Mouse (Mus musculus) v-Abl transformed pro-B cells (cell line): ENCODE data around the gene Clta.

Experiments
- in situ Hi-C, 2 experiments: fragments of 400-800 bp; cut with MboI; formaldehyde crosslinking; loops; one replicate each; pipeline ENCODE4 v1.15.1; 2025; ENCODE audit not compliant: unreplicated experiment in 2 of 2

Clta gene

DNA sequence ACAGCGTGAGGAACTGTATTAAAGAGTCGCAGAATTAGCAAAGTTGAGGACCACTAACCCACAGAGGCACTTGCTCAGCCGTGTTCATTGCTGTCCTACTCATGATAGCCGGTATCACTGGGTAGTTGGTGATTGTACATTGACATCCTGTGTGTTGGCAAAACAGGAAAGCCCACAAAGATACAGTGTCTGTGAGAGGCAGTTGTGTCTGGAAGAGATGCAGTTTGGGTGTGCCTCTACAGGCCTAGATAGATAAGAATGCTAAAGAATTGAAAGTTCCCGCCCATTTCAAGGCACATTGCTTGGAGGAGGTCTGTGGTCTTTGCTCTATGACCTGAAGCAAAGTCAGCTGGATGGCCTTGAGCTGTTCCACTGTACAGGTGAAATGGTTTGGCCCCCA lies at the start of gene Clta:
Clta (plus strand) TSS at position 327 of the 400 bp plus-strand sequence.
- in situ Hi-C loops = no loop called here

DNA sequence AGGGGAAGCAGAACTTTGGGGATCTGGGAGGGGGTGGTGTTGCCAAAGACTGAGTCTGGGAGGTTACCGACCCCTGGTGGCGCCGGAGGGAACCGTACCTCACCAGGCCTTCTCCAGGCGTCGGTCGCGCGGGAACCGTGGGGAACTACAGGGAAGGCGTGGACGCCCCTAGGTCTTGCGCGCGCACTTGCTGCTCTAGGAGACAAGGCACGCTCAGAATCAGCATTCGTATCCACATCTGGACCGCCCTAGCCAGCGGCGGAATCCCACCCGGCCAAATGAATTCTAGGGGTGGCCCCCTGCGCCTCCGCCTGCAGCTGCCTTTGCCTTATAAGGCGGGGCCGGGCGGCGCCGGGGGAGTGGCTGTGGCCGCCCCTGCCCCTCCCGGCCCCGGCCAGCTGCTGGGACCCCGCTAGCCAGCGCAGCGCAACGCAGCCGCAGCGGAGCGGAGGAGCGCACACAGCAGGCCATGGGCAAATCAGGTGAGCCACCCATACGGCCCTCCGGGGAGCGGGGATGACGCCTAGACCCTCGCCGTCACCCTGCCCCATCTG lies 46.9 kb upstream of the Clta start, which contains the start of gene Glipr2:
Glipr2 (plus strand) TSS at position 110 of the 554 bp plus-strand sequence.
- in situ Hi-C loops = loop anchor here in 1 of 2 experiments (5.0 kb wide), 1 partner anchor 55 kb away; no protein-coding TSS in a partner anchor

DNA sequence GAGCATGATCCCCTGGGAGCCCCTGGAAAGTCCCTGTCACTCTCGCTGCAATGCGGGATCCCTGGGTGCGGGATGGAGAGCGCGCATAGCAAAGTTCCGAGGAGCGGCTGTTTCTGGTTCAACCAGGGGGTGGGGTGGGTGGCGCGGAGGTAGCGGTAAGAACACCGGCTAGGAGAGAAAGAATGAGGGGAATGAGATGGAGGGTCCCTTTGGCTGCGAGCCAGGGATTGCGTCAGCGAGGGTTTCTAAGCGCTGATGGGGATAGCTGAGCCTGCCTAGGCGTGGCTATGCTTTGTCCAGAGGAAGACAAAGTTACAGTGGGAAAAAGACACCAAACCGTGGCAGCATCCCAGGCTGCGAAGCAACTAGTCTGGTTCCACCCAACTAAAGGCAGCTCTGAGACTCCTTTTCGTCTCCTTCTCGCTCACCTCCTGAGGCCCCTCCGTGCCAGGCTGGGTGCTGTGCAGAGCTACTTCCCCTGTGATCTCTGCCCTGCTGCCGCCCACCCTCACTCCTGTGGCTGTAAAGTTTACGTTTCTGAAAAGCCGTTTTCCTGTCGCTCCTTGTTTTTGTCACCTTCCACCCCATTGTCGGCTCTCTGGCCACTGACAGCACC lies 46.3 kb upstream of the Clta start:
- in situ Hi-C loops = loop anchor here in 1 of 2 experiments (5.0 kb wide), 1 partner anchor 54 kb away; no protein-coding TSS in a partner anchor

DNA sequence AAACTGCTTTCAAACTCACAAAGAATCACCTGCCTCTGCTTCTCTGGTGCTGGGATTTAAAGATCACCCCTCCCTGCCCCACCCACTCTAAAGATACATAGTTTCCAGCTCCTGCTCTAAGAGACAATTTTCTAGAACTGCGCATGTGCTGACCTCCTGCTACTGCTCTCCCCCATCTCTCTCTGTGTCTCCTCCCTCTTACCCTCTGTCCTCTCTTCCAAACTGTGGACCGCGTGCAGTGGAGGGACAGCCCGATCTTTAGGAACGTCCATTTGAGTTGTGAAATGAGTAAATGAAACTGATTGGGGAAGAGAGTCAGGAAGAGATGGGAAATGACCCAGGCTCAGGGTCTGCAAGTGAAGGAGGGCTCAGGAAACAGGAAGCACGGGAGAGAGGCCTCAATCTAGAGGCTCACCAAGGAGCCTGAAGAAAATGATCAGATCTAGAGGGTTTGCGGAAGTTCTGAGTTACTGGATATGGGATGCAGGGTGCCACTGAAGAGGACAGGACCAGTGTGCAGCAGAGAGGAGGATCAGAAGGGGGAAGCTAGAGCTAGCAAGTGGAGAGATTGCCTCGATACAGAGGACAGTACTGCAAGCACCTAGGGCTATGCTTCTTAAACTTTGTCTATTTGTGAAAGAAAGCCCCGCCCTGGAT lies 44.6 kb upstream of the Clta start:
- in situ Hi-C loops = loop anchor here in 1 of 2 experiments (5.0 to 10.0 kb wide), 2 partner anchors 53 to 505 kb away; partner anchors contain the start of gene Cd72

- in situ Hi-C loops = loop anchor here in 1 of 2 experiments (10.0 kb wide), 1 partner anchor 505 kb away; the partner anchor contains the start of gene Cd72
Observed at GRCm38 (mm10) chr4:43960207-43960606, 44.0 kb upstream of the Clta start.

GRCm38 (mm10) chr4:43964326-43964833 lies 39.9 kb upstream of the Clta start:
- in situ Hi-C loops = loop anchor here in 1 of 2 experiments (10.0 kb wide), 1 partner anchor 510 kb away; the partner anchor contains the start of gene Cd72

GRCm38 (mm10) chr4:43964951-43965684 lies 39.1 kb upstream of the Clta start:
- in situ Hi-C loops = loop anchor here in 1 of 2 experiments (10.0 kb wide), 1 partner anchor 510 kb away; the partner anchor contains the start of gene Cd72

DNA sequence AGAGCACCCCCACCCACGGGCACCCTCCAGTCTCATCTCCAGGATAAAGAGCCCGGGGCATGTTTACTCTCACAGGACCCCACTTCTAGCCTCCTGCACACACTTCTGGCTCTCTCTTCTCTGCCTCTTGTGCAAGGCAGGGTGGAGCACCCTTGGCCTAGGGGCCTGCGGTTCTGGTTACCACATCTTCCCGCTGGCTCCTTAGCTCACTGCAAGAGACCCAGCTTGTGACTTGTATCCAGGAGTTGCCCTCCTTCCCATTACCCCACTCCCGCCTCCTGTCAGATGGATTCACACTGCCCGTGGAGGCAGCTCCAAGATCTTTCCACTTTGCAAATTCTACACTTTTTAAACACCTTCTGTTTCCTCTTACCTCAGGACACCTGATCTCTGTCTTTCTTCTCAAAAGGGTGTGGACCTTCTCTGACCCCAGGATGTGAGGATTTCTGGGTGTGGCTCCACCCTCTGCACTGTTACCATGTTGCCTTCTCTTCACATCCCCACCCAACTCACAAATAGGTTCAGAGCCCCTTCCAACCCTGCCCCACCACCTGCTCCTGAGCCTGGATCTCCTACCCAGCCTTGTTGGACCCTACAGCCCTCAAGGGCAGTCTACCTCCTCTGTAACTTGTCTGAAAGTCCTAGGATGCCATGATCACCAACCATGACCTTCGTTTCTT lies 38.3 kb upstream of the Clta start:
- in situ Hi-C loops = loop anchor here in 1 of 2 experiments (10.0 kb wide), 1 partner anchor 511 kb away; the partner anchor contains the start of gene Cd72

GRCm38 (mm10) chr4:43968650-43969049 lies 35.6 kb upstream of the Clta start:
- in situ Hi-C loops = loop anchor here in 1 of 2 experiments (10.0 kb wide), 1 partner anchor 514 kb away; the partner anchor contains the start of gene Cd72

- in situ Hi-C loops = loop anchor here in 1 of 2 experiments (10.0 kb wide), 1 partner anchor 515 kb away; the partner anchor contains the start of gene Cd72
Observed at GRCm38 (mm10) chr4:43969373-43969772, 34.9 kb upstream of the Clta start.

GRCm38 (mm10) chr4:43970393-43971330 lies 33.6 kb upstream of the Clta start:
- in situ Hi-C loops = no loop called here

DNA sequence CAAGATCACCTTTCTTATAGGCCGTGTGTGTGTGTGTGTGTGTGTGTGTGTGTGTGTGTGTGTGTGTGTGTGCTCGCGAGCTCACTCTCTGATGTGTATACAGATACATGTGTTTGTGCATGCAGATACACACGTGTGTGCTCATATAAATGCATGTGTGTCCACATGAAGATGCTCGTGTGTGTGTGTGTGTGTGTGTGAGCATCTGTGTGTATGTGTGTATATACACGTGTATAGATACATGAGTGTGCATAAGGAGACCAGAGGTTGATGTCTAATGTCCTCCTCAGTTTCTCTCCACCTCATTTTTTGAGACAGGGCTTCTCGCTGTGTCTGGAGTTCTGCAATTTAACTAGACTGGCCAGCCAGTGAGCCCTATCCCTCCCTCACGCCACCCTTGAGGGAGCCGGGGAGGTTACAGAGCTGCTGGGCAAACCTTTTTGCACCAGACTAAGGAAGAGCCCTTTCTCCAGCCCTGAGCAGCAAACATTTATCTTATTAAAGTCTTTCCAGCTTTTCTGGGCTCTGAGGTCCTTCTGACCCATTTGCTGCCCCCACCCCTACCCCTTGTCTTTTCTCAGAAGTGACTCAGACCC lies 32.6 kb upstream of the Clta start:
- in situ Hi-C loops = no loop called here

DNA sequence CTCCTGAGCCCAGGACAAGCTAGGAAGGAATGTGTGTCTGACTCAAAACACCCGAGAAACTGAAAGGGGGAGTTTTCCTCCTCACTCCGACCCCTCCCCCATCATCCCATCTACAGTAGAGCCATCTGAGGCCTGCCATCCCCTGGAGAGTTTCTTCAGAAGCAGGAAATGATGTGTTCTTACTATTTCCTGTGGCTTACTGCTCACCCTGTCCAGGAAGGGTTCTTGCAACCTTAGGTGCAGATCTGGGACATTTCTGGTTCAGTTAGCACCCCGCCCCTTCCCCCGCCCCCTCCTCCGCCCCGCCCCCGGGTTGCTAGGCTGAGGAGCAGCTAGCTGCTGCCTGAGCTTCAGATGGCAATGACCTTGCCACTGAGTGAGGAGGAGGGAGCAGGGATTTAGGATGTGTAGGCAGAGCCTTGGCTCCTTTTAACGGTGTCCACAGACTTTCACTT lies 32.1 kb upstream of the Clta start:
- in situ Hi-C loops = no loop called here

DNA sequence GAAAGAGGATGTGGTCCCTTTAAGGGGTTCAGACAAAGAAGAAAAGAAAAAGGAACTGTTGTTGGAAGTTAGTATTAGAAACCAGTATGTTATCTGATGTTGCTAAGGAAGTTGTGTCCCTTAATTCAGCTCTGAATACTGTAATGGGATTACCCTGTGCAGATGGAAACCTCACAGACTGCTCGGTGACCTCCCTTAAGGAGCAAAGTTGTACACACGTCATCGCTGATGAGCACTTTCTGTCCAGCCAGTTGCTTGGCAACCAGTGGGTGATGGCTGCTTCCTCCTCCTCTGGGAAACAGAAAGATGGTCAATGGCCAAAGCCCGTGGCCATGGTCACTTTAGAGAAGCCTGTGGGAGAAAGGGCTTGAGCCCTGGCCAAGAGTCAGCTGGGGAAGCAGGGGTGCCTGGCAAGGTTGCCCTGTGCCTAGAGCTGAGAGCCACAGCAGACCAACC lies 30.7 kb upstream of the Clta start:
- in situ Hi-C loops = no loop called here

- in situ Hi-C loops = loop anchor here in 1 of 2 experiments (25.0 kb wide), 1 partner anchor 238 kb away; the partner anchor contains the start of genes Hrct1 and Spaar
Observed at GRCm38 (mm10) chr4:43974914-43975616, 29.2 kb upstream of the Clta start.

DNA sequence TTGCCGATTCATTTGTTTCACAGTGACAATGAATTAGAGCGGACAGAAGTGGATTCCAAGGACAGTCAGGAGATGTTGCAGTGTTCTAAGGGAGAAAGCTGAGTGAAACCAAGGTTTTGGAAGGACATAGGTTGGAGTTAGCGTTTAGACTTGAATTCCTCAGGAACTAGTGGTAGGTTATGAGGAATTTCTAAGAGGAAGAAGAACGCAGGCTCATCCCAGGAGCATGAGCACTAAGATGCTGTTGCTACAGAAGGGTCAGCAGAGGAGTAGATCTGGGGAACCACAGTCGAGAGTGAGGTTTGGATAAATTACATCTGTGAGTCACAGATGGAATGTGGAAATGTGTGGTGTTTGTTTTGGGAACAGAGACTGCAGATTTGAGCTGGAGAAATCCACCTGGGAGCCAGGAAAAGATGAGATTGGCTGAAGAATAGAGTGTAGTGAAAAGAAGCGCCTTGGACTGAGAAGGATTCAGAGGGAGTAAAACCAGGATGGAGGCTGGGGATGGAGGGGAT lies 28.0 kb upstream of the Clta start:
- in situ Hi-C loops = loop anchor here in 1 of 2 experiments (25.0 kb wide), 1 partner anchor 239 kb away; the partner anchor contains the start of genes Hrct1 and Spaar
